Mouse (Mus musculus): ENCODE data around the gene Cutal.

- TF ChIP-seq CTCF (IDR thresholded peaks at IDR 0.05; ENCODE audit: low read depth) (no peak), EP300 (IDR thresholded peaks at IDR 0.05; ENCODE audit: low read depth) (no peak)
Measured at GRCm38 (mm10) chr2:34896821-34897460, 22.7 kb downstream of the Cutal start.

All from liver, embryonic 14.5 days (tissue).